Mouse (Mus musculus): Measurements from ENCODE around the gene Mblac2. TPM values are rescaled to one million over a fixed set of nuclear protein-coding genes. Genes with fewer than 3 reads are reported as not detected.

Mblac2 gene
- total and polyA plus RNA-seq, 3 experiments = 0.58 to 1.2 TPM; not detected in 1

DNA sequence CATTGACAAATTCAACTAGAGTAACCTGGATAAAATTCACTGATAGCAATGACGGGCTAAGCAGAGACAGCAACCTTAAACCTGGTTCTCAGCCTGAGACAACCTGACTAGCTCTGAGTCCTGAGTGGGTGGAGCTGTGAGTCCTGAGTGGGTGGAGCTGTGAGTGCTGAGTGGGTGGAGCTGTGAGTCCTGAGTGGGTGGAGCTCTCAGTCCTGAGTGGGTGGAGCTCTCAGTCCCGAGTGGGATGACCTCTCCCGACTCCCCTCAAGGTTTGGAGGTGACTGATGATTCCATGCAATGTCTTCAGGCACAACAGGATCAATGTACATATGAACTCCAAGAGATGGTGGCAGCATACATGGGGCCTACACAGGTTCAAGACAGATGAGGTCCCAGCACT, 21.6 kb upstream of the Mblac2 start:
- H3K27ac ChIP-seq (ENCODE audit: control insufficient read depth, low read depth, low read length) = no peak overlapping the region
- DNase-seq (ENCODE audit: low read depth, low spot score) = no peak
- peaks cover 15 to 26% of the 10 kb centered on the region in 2 experiments for H3K36me3 ChIP-seq (ENCODE audit: control insufficient read depth in 1 of 2, insufficient read depth in 2 of 2, low read length in 2 of 2)

GRCm38 (mm10) chr13:81690477-81690876, 20.7 kb upstream of the Mblac2 start:
- Histone ChIP-seq H3K79me2 (ENCODE audit: control insufficient read depth, insufficient read depth, low read length, poor library complexity) (no peaks in the 10 kb centered on the region), H3K27ac (ENCODE audit: control insufficient read depth, low read depth, low read length) (peak overlapping the region; percentile 76), H3K4me1 (ENCODE audit: control insufficient read depth in 1 of 2, insufficient read depth in 2 of 2, low read length in 2 of 2) (peaks cover 12 to 21% of the 10 kb centered on the region in 2 experiments), H3K36me3 (ENCODE audit: control insufficient read depth in 1 of 2, insufficient read depth in 2 of 2, low read length in 2 of 2) (peaks cover 15 to 25% of the 10 kb centered on the region in 2 experiments), H3K4me3 (ENCODE audit: control insufficient read depth in 1 of 2, insufficient read depth in 1 of 2, low read depth in 2 of 2, low read length in 2 of 2) (no peak overlapping the region), H3K27me3 (ENCODE audit: control insufficient read depth in 1 of 2, insufficient read depth in 2 of 2, low read length in 2 of 2) (no peaks in the 10 kb centered on the region), H3K9ac (ENCODE audit: control insufficient read depth, low read depth, low read length, poor library complexity, severe bottlenecking) (peak overlapping the region; percentile 45), H3K9me3 (replicated peaks; ENCODE audit: insufficient read depth, low read length) (no peaks in the 10 kb centered on the region)
- DNase-seq (ENCODE audit: low read depth, low spot score) = peak; percentile 81
- TF ChIP-seq E2F4 (IDR thresholded peaks at IDR 0.05; ENCODE audit: borderline replicate concordance, low read depth, low read length) (no peak), MXI1 (IDR thresholded peaks at IDR 0.05; ENCODE audit: low read depth, low read length) (peak; percentile 100), MYB (IDR thresholded peaks at IDR 0.05; ENCODE audit: low read depth, low read length) (peak; percentile 52; the same call in 1 of the 2 replicates), NELFE (IDR thresholded peaks at IDR 0.05; ENCODE audit: low read depth, low read length) (no peak), NRF1 (IDR thresholded peaks at IDR 0.05; ENCODE audit: insufficient read depth, low read depth, low read length, poor library complexity, severe bottlenecking) (no peak), RCOR1 (IDR thresholded peaks at IDR 0.05; ENCODE audit: low read depth, low read length) (peak; percentile 95), JUND (IDR thresholded peaks at IDR 0.05; ENCODE audit: low read depth, low read length) (0 out of 2 replicates have a peak, but pooled peaks have one; percentile 31), GATA1 (IDR thresholded peaks at IDR 0.05; ENCODE audit: low read depth, low read length) (peak; percentile 98), MEF2A (IDR thresholded peaks at IDR 0.05; ENCODE audit: extremely low read depth, insufficient replicate concordance, low read depth, low read length, poor library complexity, severe bottlenecking) (peak; percentile 87), UBTF (IDR thresholded peaks at IDR 0.05; ENCODE audit: borderline replicate concordance, insufficient read depth, low read depth, low read length) (no peak), BHLHE40 (IDR thresholded peaks at IDR 0.05; ENCODE audit: borderline replicate concordance, low read depth, low read length) (peak; percentile 100), CHD1 (IDR thresholded peaks at IDR 0.05; ENCODE audit: low read depth, low read length) (no peak), CHD2 (IDR thresholded peaks at IDR 0.05; ENCODE audit: low read length) (no peak), USF2 (IDR thresholded peaks at IDR 0.05; ENCODE audit: borderline replicate concordance in 1 of 2, insufficient read depth in 1 of 2, low read depth in 1 of 2, low read length in 2 of 2) (no peak), USF1 (IDR thresholded peaks at IDR 0.05; ENCODE audit: low read depth, low read length) (peak; percentile 72), MYC (IDR thresholded peaks at IDR 0.05; ENCODE audit: low read depth, low read length) (peak; percentile 100), HCFC1 (IDR thresholded peaks at IDR 0.05; ENCODE audit: low read depth, low read length) (0 out of 2 replicates have a peak, but pooled peaks have one; percentile 14), CTCF (IDR thresholded peaks at IDR 0.05 in 2 of 3, conservative IDR thresholded peaks at IDR 0.05 in 1 of 3; ENCODE audit: control insufficient read depth in 1 of 3, insufficient read depth in 1 of 3, low read depth in 2 of 3, low read length in 3 of 3, poor library complexity in 1 of 3, severe bottlenecking in 1 of 3) (no peak), TCF12 (IDR thresholded peaks at IDR 0.05; ENCODE audit: low read depth, low read length) (peak; percentile 97), SIN3A (IDR thresholded peaks at IDR 0.05; ENCODE audit: low read length) (peak; percentile 100), MAFK (IDR thresholded peaks at IDR 0.05; ENCODE audit: borderline replicate concordance, low read depth, low read length) (peak; percentile 91), ETS1 (IDR thresholded peaks at IDR 0.05; ENCODE audit: low read depth, low read length) (peak; percentile 100), GABPA (IDR thresholded peaks at IDR 0.05; ENCODE audit: low read depth, low read length) (no peak), EP300 (IDR thresholded peaks at IDR 0.05; ENCODE audit: low read depth in 1 of 2, low read length in 2 of 2) (peak; percentile 94 to 96), ZKSCAN1 (IDR thresholded peaks at IDR 0.05; ENCODE audit: low read depth, low read length) (peak; percentile 85), POLR2AphosphoS2 (IDR thresholded peaks at IDR 0.05; ENCODE audit: low read length) (no peak), SMC3 (IDR thresholded peaks at IDR 0.05; ENCODE audit: low read depth, low read length) (0 out of 2 replicates have a peak, but pooled peaks have one; percentile 4), TAL1 (IDR thresholded peaks at IDR 0.05; ENCODE audit: low read length) (peak; percentile 73)

More for the DNA sequence above, 21.6 kb upstream of the Mblac2 start:
- Histone ChIP-seq H3K9me3 (replicated peaks; ENCODE audit: insufficient read depth, low read length) (no peaks in the 10 kb centered on the region), H3K4me1 (ENCODE audit: control insufficient read depth in 1 of 2, insufficient read depth in 2 of 2, low read length in 2 of 2) (peaks cover 12 to 21% of the 10 kb centered on the region in 2 experiments), H3K27me3 (ENCODE audit: control insufficient read depth in 1 of 2, insufficient read depth in 2 of 2, low read length in 2 of 2) (no peaks in the 10 kb centered on the region), H3K4me3 (ENCODE audit: control insufficient read depth in 1 of 2, insufficient read depth in 1 of 2, low read depth in 2 of 2, low read length in 2 of 2) (no peak overlapping the region), H3K79me2 (ENCODE audit: control insufficient read depth, insufficient read depth, low read length, poor library complexity) (no peaks in the 10 kb centered on the region), H3K9ac (ENCODE audit: control insufficient read depth, low read depth, low read length, poor library complexity, severe bottlenecking) (no peak overlapping the region)
- TF ChIP-seq MYC (IDR thresholded peaks at IDR 0.05; ENCODE audit: low read depth, low read length) (no peak), SIN3A (IDR thresholded peaks at IDR 0.05; ENCODE audit: low read length) (no peak), POLR2AphosphoS5 (IDR thresholded peaks at IDR 0.05; ENCODE audit: borderline replicate concordance, low read depth, low read length) (no peak), POLR2AphosphoS2 (IDR thresholded peaks at IDR 0.05; ENCODE audit: low read length) (no peak), MXI1 (IDR thresholded peaks at IDR 0.05; ENCODE audit: low read depth, low read length) (no peak), MAZ (IDR thresholded peaks at IDR 0.05; ENCODE audit: low read depth, low read length) (no peak), RCOR1 (IDR thresholded peaks at IDR 0.05; ENCODE audit: low read depth, low read length) (no peak), JUND (IDR thresholded peaks at IDR 0.05; ENCODE audit: low read depth, low read length) (no peak), ZMIZ1 (IDR thresholded peaks at IDR 0.05; ENCODE audit: low read depth, low read length) (no peak)
